Mouse (Mus musculus): ENCODE results near the gene Elmo1.

GRCm38 (mm10) chr13:20272562-20272961, 182.2 kb downstream of the Elmo1 start:
- TF ChIP-seq CTCF (IDR thresholded peaks at IDR 0.05; ENCODE audit: low read depth, low read length) = peak; percentile 57
- no peak for TF ChIP-seq POLR2A (IDR thresholded peaks at IDR 0.05; ENCODE audit: extremely low read depth, insufficient read depth, low read length)

All from liver, adult 2 months (tissue).